Mouse (Mus musculus) lung, postnatal 0 days (tissue): ENCODE measurements at regions not wholly inside any gene's neighbourhood (a gene's known extent, or its start where the extent isn't known, plus 50 kb on each side); places are given as distances from the start of the nearest gene placed in this dataset.

ENCODE experiments used
- CTCF ChIP-seq: IDR thresholded peaks from 2 replicates; pipeline ENCODE4 v1.5.1; 2016; ENCODE audit warnings: antibody characterized with exemption, mild to moderate bottlenecking
- EP300 ChIP-seq: IDR thresholded peaks from 2 replicates; pipeline ENCODE4 v1.6.1; 2016; ENCODE audit warnings: antibody characterized with exemption, mild to moderate bottlenecking, control low read depth

- TF ChIP-seq CTCF (no peak), EP300 (no peak)
Measured at GRCm38 (mm10) chr1:78894301-78894700, 77.7 kb downstream of the Kcne4 start.
